Mouse (Mus musculus) thymus, adult 2 months (tissue): ENCODE data around the gene Pparg.

Experiments used
- CTCF ChIP-seq: fragments of 200-500 bp; IDR thresholded peaks from 2 replicates; pipeline ENCODE4 v1.5.1; 2012; ENCODE audit warnings: mild to moderate bottlenecking, control low read depth, low read length, moderate library complexity, borderline replicate concordance; ENCODE audit not compliant: control insufficient read depth, poor library complexity, insufficient read depth; ENCODE audit errors: extremely low read depth
- POLR2A ChIP-seq: fragments of 200-500 bp; IDR thresholded peaks from 2 replicates; pipeline ENCODE4 v1.6.1; 2012; ENCODE audit warnings: mild to moderate bottlenecking, low read length, control low read depth, moderate library complexity; ENCODE audit not compliant: control insufficient read depth, poor library complexity, insufficient read depth; ENCODE audit errors: extremely low read depth

DNA sequence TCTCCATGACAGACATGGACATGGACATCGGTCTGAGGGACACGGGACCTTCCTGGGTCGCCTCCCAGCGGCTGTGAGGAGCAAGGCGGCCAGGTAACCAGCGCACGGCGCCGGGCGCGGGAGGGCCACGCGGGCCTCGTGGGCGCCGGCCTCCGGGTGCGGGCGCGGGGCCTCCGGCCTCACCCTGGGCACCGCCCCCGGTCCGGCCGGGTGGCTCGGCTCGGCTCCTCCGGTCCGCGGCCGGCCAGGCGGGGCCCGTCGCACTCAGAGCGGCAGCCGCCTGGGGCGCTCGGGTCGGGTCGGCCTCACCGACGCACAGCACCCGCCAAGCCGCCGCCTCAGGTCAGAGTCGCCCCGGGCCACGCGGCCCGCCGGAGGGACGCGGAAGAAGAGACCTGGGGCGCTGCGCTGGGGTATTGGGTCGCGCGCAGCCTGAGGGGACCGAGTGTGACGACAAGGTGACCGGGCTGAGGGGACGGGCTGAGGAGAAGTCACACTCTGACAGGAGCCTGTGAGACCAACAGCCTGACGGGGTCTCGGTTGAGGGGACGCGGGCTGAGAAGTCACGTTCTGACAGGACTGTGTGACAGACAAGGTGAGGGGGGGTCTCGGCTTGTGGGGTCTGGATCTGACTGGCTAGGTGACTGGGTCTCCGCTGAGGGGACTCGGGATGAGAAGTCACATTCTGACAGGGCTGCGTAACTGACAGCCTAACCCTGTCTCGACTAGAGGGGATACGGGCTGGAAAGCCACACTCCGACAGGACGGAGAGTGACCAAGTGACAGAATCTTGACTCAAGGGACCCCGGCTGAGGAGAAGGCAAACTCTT, at the start of gene Pparg:
- TF ChIP-seq CTCF (no peak), POLR2A (no peak)
